Mouse (Mus musculus) layer of hippocampus, adult 2 months (tissue): ENCODE results near the gene Coq2. TPM values are rescaled to one million over a fixed set of nuclear protein-coding genes. Genes with fewer than 3 reads are reported as not detected.

Experiments used
- DNase-seq, 2 experiments: peaks; one replicate each; pipeline ENCODE4 v3.0.0; 2022; ENCODE audit warnings: low spot score in 2 of 2
- H3K27ac ChIP-seq: fragments of 200-600 bp; 2 replicates; pipeline ENCODE4 v1.8.1; 2022
- H3K4me3 ChIP-seq: fragments of 200-600 bp; 2 replicates; pipeline ENCODE4 v1.8.1; 2022; ENCODE audit warnings: mild to moderate bottlenecking
- CTCF ChIP-seq: fragments of 200-600 bp; conservative IDR thresholded peaks from 2 replicates; pipeline ENCODE4 v1.8.1; 2022; ENCODE audit warnings: antibody characterized with exemption, mild to moderate bottlenecking, moderate library complexity
- total RNA-seq, 2 experiments: library from RNA; stranded (reverse); gene quantifications; 2 replicates each; pipeline ENCODE4 v1.2.3; 2021

The Coq2 gene
- total RNA-seq, 2 experiments from 2014 or later, result 84.1 to 86.9 TPM

GRCm38 (mm10) chr5:100648546-100648945, 26.4 kb downstream of the Coq2 start:
- no peak for DNase-seq
- TF ChIP-seq CTCF, result no peak
- Histone ChIP-seq H3K27ac (no peak overlapping the region), H3K4me3 (no peak overlapping the region)

- Histone ChIP-seq H3K4me3 (no peak overlapping the region), H3K27ac (no peak overlapping the region)
- no peak for TF ChIP-seq CTCF
- no peak for DNase-seq
These were observed 26.9 kb downstream of the Coq2 start for GRCm38 (mm10) chr5:100648046-100648445.

GRCm38 (mm10) chr5:100646558-100646957, 28.4 kb downstream of the Coq2 start:
- no peak for TF ChIP-seq CTCF
- no peak for DNase-seq
- Histone ChIP-seq H3K4me3 (no peak overlapping the region), H3K27ac (no peak overlapping the region)

- DNase-seq, result no peak
- no peak for TF ChIP-seq CTCF
- Histone ChIP-seq H3K27ac (peak overlapping the region; percentile 48), H3K4me3 (no peak overlapping the region)
These were observed 30.9 kb downstream of the Coq2 start for GRCm38 (mm10) chr5:100643991-100644535.

GRCm38 (mm10) chr5:100643253-100643990, 31.5 kb downstream of the Coq2 start:
- H3K27ac ChIP-seq, result peak overlapping the region; percentile 48
- DNase-seq, result no peak
- H3K4me3 ChIP-seq, result no peak overlapping the region
- no peak for TF ChIP-seq CTCF

GRCm38 (mm10) chr5:100642316-100642715, 32.6 kb downstream of the Coq2 start:
- DNase-seq, result no peak
- no peak overlapping the region for H3K4me3 ChIP-seq
- TF ChIP-seq CTCF, result no peak
- no peak overlapping the region for H3K27ac ChIP-seq

- no peak for DNase-seq
- Histone ChIP-seq H3K27ac (no peak overlapping the region), H3K4me3 (no peak overlapping the region)
- TF ChIP-seq CTCF, result no peak
These were observed 36.5 kb downstream of the Coq2 start for GRCm38 (mm10) chr5:100638483-100638882.

GRCm38 (mm10) chr5:100636794-100637544, 38.0 kb downstream of the Coq2 start:
- no peak overlapping the region for H3K4me3 ChIP-seq
- TF ChIP-seq CTCF, result no peak
- no peak for DNase-seq
- no peak overlapping the region for H3K27ac ChIP-seq

GRCm38 (mm10) chr5:100635908-100636307, 39.0 kb downstream of the Coq2 start:
- no peak for TF ChIP-seq CTCF

GRCm38 (mm10) chr5:100634885-100635478, 40.0 kb downstream of the Coq2 start:
- Histone ChIP-seq H3K27ac (no peak overlapping the region), H3K4me3 (no peak overlapping the region)
- no peak for DNase-seq
- TF ChIP-seq CTCF, result no peak

More at GRCm38 (mm10) chr5:100635908-100636307, 39.0 kb downstream of the Coq2 start:
- Histone ChIP-seq H3K4me3 (no peak overlapping the region), H3K27ac (no peak overlapping the region)
- DNase-seq, result no peak

GRCm38 (mm10) chr5:100632540-100633129, 42.3 kb downstream of the Coq2 start:
- no peak for DNase-seq
- no peak for TF ChIP-seq CTCF
- H3K27ac ChIP-seq, result no peak overlapping the region
- no peak overlapping the region for H3K4me3 ChIP-seq

- TF ChIP-seq CTCF, result no peak
- Histone ChIP-seq H3K27ac (no peak overlapping the region), H3K4me3 (no peak overlapping the region)
- no peak for DNase-seq
These were observed 46.1 kb downstream of the Coq2 start for GRCm38 (mm10) chr5:100628807-100629206.

GRCm38 (mm10) chr5:100626526-100626925, 48.4 kb downstream of the Coq2 start:
- H3K27ac ChIP-seq, result no peak overlapping the region
- H3K4me3 ChIP-seq, result no peak overlapping the region
- DNase-seq, result no peak
- no peak for TF ChIP-seq CTCF
